In genomic region chr16:11468533-11469179, GRCm38 (mm10) we compare ENCODE assay signal across 9 mouse cellular contexts.
DNase-seq lines count a peak whose midpoint lies in the region; ATAC-seq and TF ChIP-seq lines count a peak whose summit lies in the region.
"Had no signal": no experiment of that assay in that cellular context is flagged by ENCODE, and none has a peak within 500 bp of the region (broad histone marks: within the 10 kb centered on the region; RNA-seq: fewer than 3 reads in every experiment).

No protein-coding gene starts in this region.

- WGBS in kidney, adult 2 months = 50% methylated on average over 15 of the region's 15 CpGs
- WGBS in limb, embryonic 14.5 days = 56% methylated on average over 15 of the region's 15 CpGs
- WGBS in neural tube, embryonic 13.5 days = 62% methylated on average over 15 of the region's 15 CpGs

- no peak overlapping the region for H3K27ac ChIP-seq in kidney, adult 2 months (ENCODE audit: insufficient read depth, low read depth, low read length)
- H3K27ac ChIP-seq in limb, embryonic 14.5 days (replicated peaks; ENCODE audit: low read depth, low read length) = no peak overlapping the region
- no peak overlapping the region for H3K27ac ChIP-seq in neural tube, embryonic 13.5 days (replicated peaks)

- TF ChIP-seq CTCF in kidney, adult 2 months (conservative IDR thresholded peaks at IDR 0.05; ENCODE audit: insufficient read depth, insufficient read length, low read depth, low read length) = peak; percentile 79

- H3K9me3 ChIP-seq in limb, embryonic 14.5 days (ENCODE audit: control insufficient read depth, low read length) = no peaks in the 10 kb centered on the region
- H3K9me3 ChIP-seq in neural tube, embryonic 13.5 days = no peaks in the 10 kb centered on the region

- DNase-seq in 416B (ENCODE audit: low read depth) (peak; percentile 64), WW6 (ENCODE audit: low read depth, low spot score) (peak; percentile 20)
- peak; percentile 87 to 88 for DNase-seq in cerebellum, postnatal 36 days
- DNase-seq in gastrocnemius, adult 8-10 months (ENCODE audit: low spot score in 2 of 2) = peak; percentile 43 to 54
- peak; percentile 75 for DNase-seq in kidney, adult 2 months
- peak; percentile 48 for DNase-seq in limb, embryonic 14.5 days (ENCODE audit: low spot score)
- peak; percentile 85 for DNase-seq in testis, postnatal 10 days (ENCODE audit: low spot score)

- no peak overlapping the region for H3K9ac ChIP-seq in limb, embryonic 14.5 days (ENCODE audit: low read depth, low read length, severe bottlenecking)
- H3K9ac ChIP-seq in neural tube, embryonic 13.5 days = no peak overlapping the region

- peaks cover 3% of the 10 kb centered on the region; the same call in 1 of the 2 replicates for H3K36me3 ChIP-seq in kidney, adult 2 months (ENCODE audit: control insufficient read depth, insufficient read depth, low read length)
- H3K36me3 ChIP-seq in limb, embryonic 14.5 days (ENCODE audit: control insufficient read depth, insufficient read depth, low read length) = no peaks in the 10 kb centered on the region
- H3K36me3 ChIP-seq in neural tube, embryonic 13.5 days = 0 out of 2 replicates have a peak, but pooled peaks cover 11% of the 10 kb centered on the region

- ATAC-seq in limb, embryonic 14.5 days (ENCODE audit: low FRiP score, low read depth) = no peak
- peak; percentile 48 for ATAC-seq in neural tube, embryonic 13.5 days (ENCODE audit: low read depth)

- no peak for TF ChIP-seq POLR2A in kidney, adult 2 months (IDR thresholded peaks at IDR 0.05; ENCODE audit: low read depth, low read length)
- no peak for TF ChIP-seq POLR2A in limb, embryonic 14.5 days (IDR thresholded peaks at IDR 0.05; ENCODE audit: borderline replicate concordance, extremely low read depth, insufficient read depth, insufficient read length)

- no peaks in the 10 kb centered on the region for H3K27me3 ChIP-seq in kidney, adult 2 months (replicated peaks; ENCODE audit: control insufficient read depth, insufficient read depth, low read length)
- no peaks in the 10 kb centered on the region for H3K27me3 ChIP-seq in limb, embryonic 14.5 days (ENCODE audit: control insufficient read depth, insufficient read depth, low read length)
- H3K27me3 ChIP-seq in neural tube, embryonic 13.5 days = no peaks in the 10 kb centered on the region

- H3K4me1 ChIP-seq in kidney, adult 2 months (ENCODE audit: control insufficient read depth, insufficient read depth, low read length) = peaks cover 13% of the 10 kb centered on the region
- no peaks in the 10 kb centered on the region for H3K4me1 ChIP-seq in limb, embryonic 14.5 days (ENCODE audit: control insufficient read depth, insufficient read depth, low read length)
- H3K4me1 ChIP-seq in neural tube, embryonic 13.5 days (replicated peaks) = peaks cover 10% of the 10 kb centered on the region

- H3K4me3 ChIP-seq in kidney, adult 2 months (ENCODE audit: insufficient read depth, low read depth, low read length) = no peak overlapping the region
- no peak overlapping the region for H3K4me3 ChIP-seq in limb, embryonic 14.5 days (replicated peaks; ENCODE audit: low read length)
- no peak overlapping the region for H3K4me3 ChIP-seq in neural tube, embryonic 13.5 days
- H3K4me3 ChIP-seq: erythroblast, embryonic 14.5 days had no signal

- H3K4me2 ChIP-seq in limb, embryonic 14.5 days (replicated peaks; ENCODE audit: low read depth, low read length, severe bottlenecking) = no peak overlapping the region
- no peak overlapping the region for H3K4me2 ChIP-seq in neural tube, embryonic 13.5 days

Comparison
In these comparisons a context has a peak if more than half of its experiments do, and no peak if none do; other contexts are left out.
1. DNase-seq: peak in every context shown above with its lines; median percentile 88 in cerebellum, postnatal 36 days; 85 in testis, postnatal 10 days; 75 in kidney, adult 2 months; 64 in 416B; 48 in gastrocnemius, adult 8-10 months; 48 in limb, embryonic 14.5 days; 20 in WW6.